8 mouse cellular contexts compared by ENCODE assay signal in genomic region chr2:143980781-143981398, GRCm38 (mm10). TPM values are rescaled to one million over a fixed set of nuclear protein-coding genes. Genes with fewer than 3 reads are reported as not detected.
A peak's percentile ranks its signal among the peaks of the same experiment; 100 is the strongest.
DNase-seq lines count a peak whose midpoint lies in the region; ATAC-seq and TF ChIP-seq lines count a peak whose summit lies in the region.

No protein-coding gene starts in this region.

- no peak for ATAC-seq in Patski
- peak; percentile 54 for ATAC-seq in cerebellum, adult (ENCODE audit: insufficient number of reproducible peaks, low FRiP score, low TSS enrichment)
- ATAC-seq in forebrain, embryonic 12.5 days (ENCODE audit: low FRiP score): peak; percentile 89
- peak; percentile 81 for ATAC-seq in hindbrain, embryonic 12.5 days (ENCODE audit: low FRiP score)

- H3K27me3 ChIP-seq in Patski: no peaks in the 10 kb centered on the region
- no peaks in the 10 kb centered on the region for H3K27me3 ChIP-seq in forebrain, embryonic 12.5 days
- H3K27me3 ChIP-seq in hindbrain, embryonic 12.5 days: no peaks in the 10 kb centered on the region

- in situ Hi-C loops in Patski (cut with MboI; ENCODE audit: low pct_unique_long_range_greater_than_20kb): no loop called here

- peak; percentile 79 for TF ChIP-seq CTCF in Patski (IDR thresholded peaks at IDR 0.05)

- no peaks in the 10 kb centered on the region for H3K4me1 ChIP-seq in forebrain, embryonic 12.5 days
- H3K4me1 ChIP-seq in hindbrain, embryonic 12.5 days: no peaks in the 10 kb centered on the region

- no peaks in the 10 kb centered on the region for H3K9me3 ChIP-seq in forebrain, embryonic 12.5 days
- no peaks in the 10 kb centered on the region for H3K9me3 ChIP-seq in hindbrain, embryonic 12.5 days (replicated peaks)

- WGBS in forebrain, embryonic 12.5 days: 40% methylated on average over 6 of the region's 6 CpGs
- 40% methylated on average over 6 of the region's 6 CpGs for WGBS in hindbrain, embryonic 12.5 days

- POLR2A ChIA-PET in Patski (lab: Charles Lee): interaction anchor here (1.2 kb wide), 1 partner anchor 11 kb away, joined by 6 read pairs; no protein-coding TSS in a partner anchor

- H3K9ac ChIP-seq in forebrain, embryonic 12.5 days: no peak overlapping the region
- H3K9ac ChIP-seq in hindbrain, embryonic 12.5 days: no peak overlapping the region

- no peak overlapping the region for H3K4me2 ChIP-seq in forebrain, embryonic 12.5 days
- no peak overlapping the region for H3K4me2 ChIP-seq in hindbrain, embryonic 12.5 days (replicated peaks)

- H3K27ac ChIP-seq in forebrain, embryonic 12.5 days: no peak overlapping the region
- H3K27ac ChIP-seq in hindbrain, embryonic 12.5 days: no peak overlapping the region

- no peak overlapping the region for H3K4me3 ChIP-seq in forebrain, embryonic 12.5 days (replicated peaks)
- no peak overlapping the region for H3K4me3 ChIP-seq in hindbrain, embryonic 12.5 days

- DNase-seq in Patski (ENCODE audit: low read depth, low spot score): peak; percentile 19
- DNase-seq in layer of hippocampus, postnatal 10 days (ENCODE audit: low spot score in 2 of 2): peak; percentile 82 to 86
- peak; percentile 69 for DNase-seq in lung, postnatal 10 days
- DNase-seq in retina, postnatal 7 days (ENCODE audit: low read depth, low spot score): peak; percentile 33
- DNase-seq in urinary bladder, postnatal 4 days (ENCODE audit: low spot score in 2 of 2): peak; percentile 38 to 69

- 0 out of 2 replicates have a peak, but pooled peaks cover 4% of the 10 kb centered on the region for H3K36me3 ChIP-seq in forebrain, embryonic 12.5 days (replicated peaks)
- peaks cover 8% of the 10 kb centered on the region; the same call in 1 of the 2 replicates for H3K36me3 ChIP-seq in hindbrain, embryonic 12.5 days

- CTCF ChIA-PET in Patski (lab: Charles Lee): interaction anchor here (0.6 to 2.1 kb wide), 20 partner anchors 9 to 205 kb away, joined by 3 to 11 read pairs (median 4); no protein-coding TSS in a partner anchor

RNA-seq across cellular contexts. Expression of gene Rrbp1, which starts 30.2 kb away (rescaled TPM):
- 230 TPM for polyA plus RNA-seq in Patski (2021)
- 30.6 and 39.1 TPM in 2 replicates for polyA plus RNA-seq in forebrain, embryonic 12.5 days (2016; fragmentation: Nextera tagmentation; extraction: Ambion mirVana)
- 60.7 and 61.6 TPM in 2 replicates for polyA plus RNA-seq in hindbrain, embryonic 12.5 days (2016; fragmentation: Nextera tagmentation; extraction: Ambion mirVana)
- total RNA-seq in layer of hippocampus, postnatal 10 days (2021): 100 to 1,000 TPM in 1 of 2 experiments, 10 to 100 TPM in 1; 94.7 to 102 TPM

RNA-seq across cellular contexts. Expression of gene Banf2, which starts 52.0 kb away (rescaled TPM):
- polyA plus RNA-seq in Patski (2021): not detected
- not detected in 2 replicates for polyA plus RNA-seq in forebrain, embryonic 12.5 days (2016; fragmentation: Nextera tagmentation; extraction: Ambion mirVana)
- polyA plus RNA-seq in hindbrain, embryonic 12.5 days (2016; fragmentation: Nextera tagmentation; extraction: Ambion mirVana): not detected in 2 replicates
- not detected for total RNA-seq in layer of hippocampus, postnatal 10 days (2021)

Comparison
In these comparisons a context has a peak if more than half of its experiments do, and no peak if none do; other contexts are left out.
1. DNase-seq: peak in every context shown above with its lines; median percentile 84 in layer of hippocampus, postnatal 10 days; 69 in lung, postnatal 10 days; 54 in urinary bladder, postnatal 4 days; 33 in retina, postnatal 7 days; 19 in Patski.